Mouse (Mus musculus) MEL (cell line): Measurements from ENCODE around the gene Bves.

Experiments used
- CTCF ChIP-seq, 3 experiments: IDR thresholded peaks in 2 of 3; conservative IDR thresholded peaks in 1 of 3; 2 replicates each; pipeline ENCODE4 v1.5.1; 2011 to 2012; ENCODE audit warnings: low read length in 3 of 3, low read depth in 2 of 3, mild to moderate bottlenecking in 2 of 3, improper control_type of control experiment in 1 of 3, inconsistent platforms in 1 of 3, mixed read lengths in 1 of 3, moderate library complexity in 1 of 3; ENCODE audit not compliant: control insufficient read depth in 1 of 3, insufficient read depth in 1 of 3, poor library complexity in 1 of 3, severe bottlenecking in 1 of 3
- ELF1 ChIP-seq: IDR thresholded peaks from 2 replicates; pipeline ENCODE4 v1.6.1; 2014; ENCODE audit warnings: low read depth, mild to moderate bottlenecking, inconsistent platforms, low read length, improper control_type of control experiment, moderate library complexity
- GATA1 ChIP-seq: IDR thresholded peaks from 2 replicates; pipeline ENCODE4 v1.6.1; 2011; ENCODE audit warnings: low read depth, low read length, improper control_type of control experiment
- MEF2A ChIP-seq: IDR thresholded peaks from 2 replicates; pipeline ENCODE4 v1.6.1; 2014; ENCODE audit warnings: low read depth, mild to moderate bottlenecking, inconsistent platforms, low read length, improper control_type of control experiment; ENCODE audit not compliant: poor library complexity, insufficient replicate concordance, severe bottlenecking; ENCODE audit errors: extremely low read depth
- MYC ChIP-seq: IDR thresholded peaks from 2 replicates; pipeline ENCODE4 v1.6.1; 2011; ENCODE audit warnings: low read depth, mild to moderate bottlenecking, low read length, improper control_type of control experiment, moderate library complexity
- POLR2A ChIP-seq, 2 experiments: IDR thresholded peaks; 2 replicates each; pipeline ENCODE4 v1.6.1; 2011 to 2012; ENCODE audit warnings: low read length in 2 of 2, mild to moderate bottlenecking in 2 of 2, control low read depth in 1 of 2, improper control_type of control experiment in 1 of 2, low read depth in 1 of 2, moderate library complexity in 1 of 2; ENCODE audit not compliant: control insufficient read depth in 1 of 2, insufficient read depth in 1 of 2, poor library complexity in 1 of 2
- SIN3A ChIP-seq: IDR thresholded peaks from 2 replicates; pipeline ENCODE4 v1.6.1; 2012; ENCODE audit warnings: low read length, improper control_type of control experiment, inconsistent platforms
- SMC3 ChIP-seq: IDR thresholded peaks from 2 replicates; pipeline ENCODE4 v1.6.1; 2011; ENCODE audit warnings: low read depth, low read length, improper control_type of control experiment
- TAL1 ChIP-seq: IDR thresholded peaks from 2 replicates; pipeline ENCODE4 v1.6.1; 2012; ENCODE audit warnings: mild to moderate bottlenecking, inconsistent platforms, low read length, moderate library complexity, mixed read lengths
- TCF12 ChIP-seq: IDR thresholded peaks from 2 replicates; pipeline ENCODE4 v1.6.1; 2014; ENCODE audit warnings: low read depth, mild to moderate bottlenecking, inconsistent platforms, low read length, improper control_type of control experiment, moderate library complexity
- USF2 ChIP-seq, 2 experiments: IDR thresholded peaks; 2 replicates each; pipeline ENCODE4 v1.6.1; 2011 to 2012; ENCODE audit warnings: improper control_type of control experiment in 2 of 2, low read length in 2 of 2, borderline replicate concordance in 1 of 2, inconsistent platforms in 1 of 2, low read depth in 1 of 2, mild to moderate bottlenecking in 1 of 2; ENCODE audit not compliant: insufficient read depth in 1 of 2
- ZMIZ1 ChIP-seq: IDR thresholded peaks from 2 replicates; pipeline ENCODE4 v1.6.1; 2012; ENCODE audit warnings: low read depth, mild to moderate bottlenecking, inconsistent platforms, low read length, improper control_type of control experiment, moderate library complexity
- ZNF384 ChIP-seq: IDR thresholded peaks from 2 replicates; pipeline ENCODE4 v1.6.1; 2012; ENCODE audit warnings: low read depth, mild to moderate bottlenecking, inconsistent platforms, low read length, improper control_type of control experiment

DNA sequence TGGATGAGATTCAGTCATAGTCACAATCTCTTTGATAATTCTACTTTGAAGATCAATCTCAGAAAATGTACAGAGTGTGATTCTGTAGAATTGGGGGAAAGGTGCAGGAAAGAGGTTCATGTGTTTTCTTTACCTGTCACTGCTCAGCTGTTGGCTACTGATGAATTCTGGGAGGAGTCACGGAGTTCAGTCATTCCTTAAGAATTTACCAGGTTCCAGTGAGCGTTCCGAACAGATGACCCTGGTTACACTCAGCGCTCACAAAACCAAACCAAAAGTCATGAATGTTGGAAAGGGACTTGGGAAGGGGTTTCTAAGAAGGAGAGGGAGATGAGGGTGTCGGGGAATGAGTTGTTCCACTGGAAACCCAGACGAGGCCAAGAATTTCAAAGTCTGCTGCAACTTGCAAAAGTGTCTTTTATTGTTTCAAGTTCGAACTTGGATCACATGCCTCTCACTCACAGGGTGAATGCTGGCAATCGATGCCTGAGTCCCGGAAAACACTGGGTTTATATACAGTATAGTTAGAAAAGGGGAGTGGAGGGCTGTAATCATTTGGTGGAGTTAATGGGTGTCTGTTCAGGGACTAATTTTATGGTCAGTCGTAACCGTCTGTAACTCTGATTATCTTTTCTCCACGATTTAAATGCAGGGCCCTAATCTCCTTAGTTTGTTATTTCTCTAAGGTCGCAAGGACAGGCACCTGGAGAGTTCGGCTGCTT, 32.1 kb upstream of the Bves start:
- TF ChIP-seq CTCF (IDR thresholded peaks at IDR 0.05 in 2 of 3, conservative IDR thresholded peaks at IDR 0.05 in 1 of 3; ENCODE audit: control insufficient read depth in 1 of 3, insufficient read depth in 1 of 3, low read depth in 2 of 3, low read length in 3 of 3, poor library complexity in 1 of 3, severe bottlenecking in 1 of 3) (no peak), MEF2A (no peak), POLR2A (IDR thresholded peaks at IDR 0.05; ENCODE audit: control insufficient read depth in 1 of 2, insufficient read depth in 1 of 2, low read depth in 1 of 2, low read length in 2 of 2, poor library complexity in 1 of 2) (no peak), TAL1 (no peak), SMC3 (no peak), ELF1 (no peak), TCF12 (no peak), GATA1 (no peak), ZMIZ1 (no peak), MYC (no peak), ZNF384 (no peak), USF2 (IDR thresholded peaks at IDR 0.05; ENCODE audit: borderline replicate concordance in 1 of 2, insufficient read depth in 1 of 2, low read depth in 1 of 2, low read length in 2 of 2) (no peak), SIN3A (no peak)
